Mouse (Mus musculus) intestine, embryonic 14.5 days (tissue): ENCODE data around the gene Tenm2. TPM values are rescaled to one million over a fixed set of nuclear protein-coding genes. Genes with fewer than 3 reads are reported as not detected.

ENCODE experiments used
- ATAC-seq: fragments of 200-750 bp; cut with Nextera tagmentation; replicated peaks from 2 replicates; pipeline ENCODE4 v1.8.0; 2017; ENCODE audit warnings: low read depth, moderate number of reproducible peaks, moderate TSS enrichment, moderate library complexity; ENCODE audit not compliant: low FRiP score, low TSS enrichment
- DNase-seq: peaks from one replicate; pipeline ENCODE4 v3.0.0-alpha.2; 2018; ENCODE audit warnings: low spot score
- H3K27ac ChIP-seq: fragments of 300-500 bp; sonication (generic); 2 replicates; pipeline ENCODE4 v1.5.1; 2014; ENCODE audit warnings: low read depth, mild to moderate bottlenecking, control low read depth
- H3K27me3 ChIP-seq: fragments of 300-500 bp; sonication (generic); replicated peaks from 2 replicates; pipeline ENCODE4 v1.6.1; 2014; ENCODE audit warnings: low read length, control low read depth; ENCODE audit not compliant: control insufficient read depth, insufficient read depth
- H3K36me3 ChIP-seq: fragments of 300-500 bp; sonication (generic); 2 replicates; pipeline ENCODE4 v1.6.1; 2014; ENCODE audit warnings: low read length, control low read depth; ENCODE audit not compliant: control insufficient read depth, insufficient read depth
- H3K4me1 ChIP-seq: fragments of 300-500 bp; sonication (generic); replicated peaks from 2 replicates; pipeline ENCODE4 v1.6.1; 2014; ENCODE audit warnings: low read length, control low read depth, mixed read lengths; ENCODE audit not compliant: control insufficient read depth, insufficient read depth
- H3K4me2 ChIP-seq: fragments of 300-500 bp; sonication (generic); 2 replicates; pipeline ENCODE4 v1.6.1; 2014; ENCODE audit warnings: low read length
- H3K4me3 ChIP-seq: fragments of 300-500 bp; sonication (generic); 2 replicates; pipeline ENCODE4 v1.5.1; 2014; ENCODE audit warnings: low read depth, low read length, control low read depth, mixed read lengths
- H3K9ac ChIP-seq: fragments of 300-500 bp; sonication (generic); 2 replicates; pipeline ENCODE4 v1.6.1; 2014; ENCODE audit warnings: mild to moderate bottlenecking, low read length
- H3K9me3 ChIP-seq: fragments of 300-500 bp; sonication (generic); 2 replicates; pipeline ENCODE4 v1.6.1; 2016; ENCODE audit warnings: low read length, control low read depth; ENCODE audit not compliant: control insufficient read depth
- WGBS: fragments of 180-500 bp; shearing (Covaris S2); extraction: QIAGEN DNeasy Blood & Tissue Kit; methylation state at CpG from one replicate; pipeline ENCODE4 v1.1.7; 2014; 5-methylcytosine and 5-hydroxymethylcytosine counted together
- polyA plus RNA-seq: library from polyadenylated mRNA; unstranded; fragments of >200 nt; fragmentation: Nextera tagmentation; extraction: Ambion mirVana; gene quantifications from 2 replicates; pipeline ENCODE4 v1.2.1, GENCODE M21; 2014

Gene Tenm2
- polyA plus RNA-seq, 1 experiment from 2014 or later = 2.8 TPM

GRCm38 (mm10) chr11:35968291-35968690 is 1267.5 kb downstream of the Tenm2 start:
- WGBS = 89% methylated on average over 10 of the region's 10 CpGs
- Histone ChIP-seq H3K9me3 (no peaks in the 10 kb centered on the region), H3K9ac (no peak overlapping the region), H3K27ac (no peak overlapping the region), H3K27me3 (no peaks in the 10 kb centered on the region), H3K4me1 (no peaks in the 10 kb centered on the region; the same call in 1 of the 2 replicates), H3K4me2 (no peak overlapping the region), H3K36me3 (no peaks in the 10 kb centered on the region), H3K4me3 (no peak overlapping the region)
- DNase-seq = no peak
- no peak for ATAC-seq

DNA sequence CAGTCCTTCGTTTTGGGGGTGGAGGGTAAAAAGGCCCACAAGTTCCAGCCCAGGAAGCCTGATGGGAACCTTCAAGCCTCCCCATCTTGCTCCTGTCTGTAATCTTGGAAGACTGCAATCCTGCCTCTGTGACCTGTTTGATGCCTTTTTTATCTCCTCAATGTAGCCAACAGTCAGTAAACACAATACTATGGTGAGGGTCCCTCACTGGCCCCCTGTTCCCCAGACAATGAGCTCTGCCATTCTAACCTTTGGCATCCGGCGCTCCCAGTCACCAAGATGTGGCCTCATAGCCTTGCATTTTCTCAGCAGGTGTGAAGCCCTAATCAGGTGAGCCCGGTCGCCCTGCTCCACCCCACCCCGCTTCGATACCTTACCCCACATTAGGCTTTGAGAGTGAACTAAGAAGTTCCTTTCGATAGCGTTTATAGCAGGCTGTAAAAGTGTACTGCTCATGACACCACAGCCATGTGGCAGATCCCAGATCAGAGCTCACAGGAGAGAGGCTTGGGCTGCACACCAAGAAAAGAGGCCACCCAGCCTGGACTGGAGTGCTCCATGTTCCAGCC is 1271.7 kb downstream of the Tenm2 start:
- Histone ChIP-seq H3K4me2 (no peak overlapping the region; the same call in 1 of the 2 replicates), H3K27ac (peak overlapping the region; percentile 67), H3K4me3 (no peak overlapping the region), H3K36me3 (no peaks in the 10 kb centered on the region), H3K4me1 (no peaks in the 10 kb centered on the region; the same call in 1 of the 2 replicates), H3K9me3 (no peaks in the 10 kb centered on the region), H3K9ac (no peak overlapping the region), H3K27me3 (no peaks in the 10 kb centered on the region)
- 59% methylated on average over 9 of the region's 9 CpGs for WGBS
- peak; percentile 86 for ATAC-seq
- peak; percentile 57 for DNase-seq

DNA sequence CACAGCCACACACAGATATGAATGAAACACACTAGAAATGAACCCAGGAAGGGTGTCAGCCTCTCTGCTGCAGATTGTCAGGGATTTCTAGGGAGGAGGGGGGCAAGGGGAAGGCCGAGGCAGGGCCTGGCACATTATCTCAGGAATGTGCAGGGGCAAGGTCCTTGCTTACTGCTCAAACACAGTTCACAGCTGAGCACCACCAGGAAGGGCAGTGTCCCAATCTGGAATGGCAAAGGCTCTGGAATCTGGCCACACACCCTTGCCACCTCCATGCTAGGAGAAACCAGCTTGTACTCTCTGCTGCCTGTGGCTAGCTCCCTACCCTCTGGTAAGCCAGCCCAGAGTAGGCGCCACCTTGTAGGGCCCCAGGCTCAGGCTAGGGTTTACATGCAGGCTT is 1272.2 kb downstream of the Tenm2 start:
- Histone ChIP-seq H3K4me2 (no peak overlapping the region), H3K27ac (peak overlapping the region; percentile 67)
- peak; percentile 53 for ATAC-seq

DNA sequence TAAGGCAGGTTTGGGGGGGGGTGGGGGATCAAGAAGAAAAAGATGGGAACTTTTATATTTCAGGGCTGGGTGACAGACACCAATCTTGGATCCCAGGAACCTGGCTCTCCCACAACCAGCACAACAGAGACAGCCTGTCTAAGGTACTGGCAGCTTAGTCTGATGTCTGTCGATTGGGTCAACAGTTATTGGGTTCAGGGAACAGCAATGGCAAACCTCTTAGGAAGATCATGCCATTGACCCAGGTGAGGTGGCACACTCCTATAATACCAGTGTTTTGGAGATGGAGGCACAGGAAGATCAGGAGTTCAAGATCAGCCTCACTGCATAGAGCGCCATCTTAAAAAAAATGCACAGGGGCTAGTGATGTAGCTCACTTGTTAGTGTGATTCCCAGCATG is 1273.3 kb downstream of the Tenm2 start:
- H3K4me2 ChIP-seq = no peak overlapping the region
- 89% methylated on average over 2 of the region's 2 CpGs for WGBS
- H3K4me1 ChIP-seq = no peaks in the 10 kb centered on the region; the same call in 1 of the 2 replicates
- ATAC-seq = no peak
- H3K9ac ChIP-seq = no peak overlapping the region
- no peak overlapping the region for H3K4me3 ChIP-seq
- H3K9me3 ChIP-seq = no peaks in the 10 kb centered on the region
- no peak for DNase-seq
- no peaks in the 10 kb centered on the region for H3K27me3 ChIP-seq
- no peak overlapping the region for H3K27ac ChIP-seq
- H3K36me3 ChIP-seq = no peaks in the 10 kb centered on the region

More for the DNA sequence above, 1272.2 kb downstream of the Tenm2 start:
- H3K27me3 ChIP-seq = no peaks in the 10 kb centered on the region
- no peaks in the 10 kb centered on the region; the same call in 1 of the 2 replicates for H3K4me1 ChIP-seq
- no peaks in the 10 kb centered on the region for H3K36me3 ChIP-seq
- 53% methylated on average over 2 of the region's 2 CpGs for WGBS
- H3K9ac ChIP-seq = no peak overlapping the region
- H3K9me3 ChIP-seq = no peaks in the 10 kb centered on the region
- DNase-seq = peak; percentile 58
- H3K4me3 ChIP-seq = no peak overlapping the region

GRCm38 (mm10) chr11:35959270-35959669 is 1276.5 kb downstream of the Tenm2 start:
- no peak overlapping the region for H3K4me3 ChIP-seq
- no peak overlapping the region for H3K27ac ChIP-seq
- ATAC-seq = no peak
- H3K27me3 ChIP-seq = no peaks in the 10 kb centered on the region
- 86% methylated on average over 3 of the region's 3 CpGs for WGBS
- H3K4me2 ChIP-seq = no peak overlapping the region
- no peaks in the 10 kb centered on the region for H3K9me3 ChIP-seq
- H3K36me3 ChIP-seq = no peaks in the 10 kb centered on the region
- H3K9ac ChIP-seq = no peak overlapping the region
- DNase-seq = no peak
- peaks cover 4% of the 10 kb centered on the region; the same call in 1 of the 2 replicates for H3K4me1 ChIP-seq
